Mouse (Mus musculus): ENCODE measurements at regions not wholly inside any gene's neighbourhood (a gene's known extent, or its start where the extent isn't known, plus 50 kb on each side); places are given as distances from the start of the nearest gene placed in this dataset.
"Not testable (repeated sequence)": the region's sequence is repeated elsewhere in the genome, so short reads cannot be mapped to it uniquely, and the experiment has no call there.

GRCm38 (mm10) chr10:7390239-7391091 lies 83.0 kb downstream of the Ulbp1 start:
- Histone ChIP-seq H3K4me1 (replicated peaks) (0 out of 2 replicates have a peak, but pooled peaks cover 4% of the 10 kb centered on the region), H3K9ac (no peak overlapping the region), H3K9me3 (replicated peaks) (no peaks in the 10 kb centered on the region; the same call in 1 of the 2 replicates), H3K27me3 (peaks cover 50% of the 10 kb centered on the region), H3K4me2 (peak overlapping the region; percentile 74), H3K4me3 (replicated peaks) (peak overlapping the region; percentile 52), H3K27ac (no peak overlapping the region), H3K36me3 (no peaks in the 10 kb centered on the region)
- DNase-seq (no peak), ATAC-seq (ENCODE audit: low read depth) (no peak)
- WGBS (ENCODE audit: insufficient replicate concordance): 8% methylated on average over 49 of the region's 49 CpGs

GRCm38 (mm10) chr10:7358791-7359190 lies 114.6 kb downstream of the Ulbp1 start:
- H3K9me3 ChIP-seq (replicated peaks); H3K4me2 ChIP-seq; H3K4me1 ChIP-seq (replicated peaks); H3K27ac ChIP-seq; H3K36me3 ChIP-seq; DNase-seq; H3K27me3 ChIP-seq; H3K9ac ChIP-seq; H3K4me3 ChIP-seq (replicated peaks); ATAC-seq (ENCODE audit: low read depth): not testable (repeated sequence)
- 33% methylated on average over 3 of the region's 3 CpGs for WGBS (ENCODE audit: insufficient replicate concordance)

- H3K36me3 ChIP-seq; ATAC-seq (ENCODE audit: low read depth); H3K27me3 ChIP-seq; H3K4me1 ChIP-seq (replicated peaks); H3K9ac ChIP-seq; H3K27ac ChIP-seq; H3K4me2 ChIP-seq; H3K9me3 ChIP-seq (replicated peaks); DNase-seq; H3K4me3 ChIP-seq (replicated peaks): not testable (repeated sequence)
- WGBS (ENCODE audit: insufficient replicate concordance): 73% methylated on average over 13 of the region's 13 CpGs
Measured at GRCm38 (mm10) chr10:7344290-7344689, 129.1 kb downstream of the Ulbp1 start.

- ATAC-seq (ENCODE audit: low read depth); DNase-seq: not testable (repeated sequence)
- 85% methylated on average over 8 of the region's 8 CpGs for WGBS (ENCODE audit: insufficient replicate concordance)
Measured at GRCm38 (mm10) chr10:7343736-7344135, 129.7 kb downstream of the Ulbp1 start.

GRCm38 (mm10) chr10:7333077-7333747 lies 121.2 kb upstream of the Cnksr3 start:
- no peak overlapping the region for H3K4me2 ChIP-seq
- ATAC-seq (ENCODE audit: low read depth): no peak
- 40% methylated on average over 11 of the region's 11 CpGs for WGBS (ENCODE audit: insufficient replicate concordance)

More at GRCm38 (mm10) chr10:7343736-7344135, 129.7 kb downstream of the Ulbp1 start:
- H3K36me3 ChIP-seq; H3K9me3 ChIP-seq (replicated peaks); H3K4me1 ChIP-seq (replicated peaks); H3K27ac ChIP-seq; H3K27me3 ChIP-seq; H3K4me3 ChIP-seq (replicated peaks); H3K4me2 ChIP-seq; H3K9ac ChIP-seq: not testable (repeated sequence)

GRCm38 (mm10) chr10:7328262-7328661 lies 116.2 kb upstream of the Cnksr3 start:
- Histone ChIP-seq H3K4me1 (replicated peaks) (no peaks in the 10 kb centered on the region), H3K27me3 (no peaks in the 10 kb centered on the region), H3K9ac (no peak overlapping the region), H3K4me2 (no peak overlapping the region), H3K36me3 (no peaks in the 10 kb centered on the region), H3K9me3 (replicated peaks) (no peaks in the 10 kb centered on the region), H3K27ac (no peak overlapping the region), H3K4me3 (replicated peaks) (no peak overlapping the region)
- 30% methylated on average over 3 of the region's 3 CpGs for WGBS (ENCODE audit: insufficient replicate concordance)
- ATAC-seq (ENCODE audit: low read depth): no peak
- no peak for DNase-seq

More at GRCm38 (mm10) chr10:7333077-7333747, 121.2 kb upstream of the Cnksr3 start:
- H3K36me3 ChIP-seq: no peaks in the 10 kb centered on the region
- no peaks in the 10 kb centered on the region for H3K4me1 ChIP-seq (replicated peaks)
- H3K9ac ChIP-seq: no peak overlapping the region
- H3K4me3 ChIP-seq (replicated peaks): no peak overlapping the region
- H3K27me3 ChIP-seq: no peaks in the 10 kb centered on the region
- peak; percentile 34 for DNase-seq
- no peak overlapping the region for H3K27ac ChIP-seq
- H3K9me3 ChIP-seq (replicated peaks): no peaks in the 10 kb centered on the region

- H3K4me3 ChIP-seq (replicated peaks); H3K9me3 ChIP-seq (replicated peaks); H3K27me3 ChIP-seq; DNase-seq; H3K36me3 ChIP-seq; H3K4me2 ChIP-seq; H3K9ac ChIP-seq; H3K4me1 ChIP-seq (replicated peaks); ATAC-seq (ENCODE audit: low read depth); H3K27ac ChIP-seq: not testable (repeated sequence)
- WGBS (ENCODE audit: insufficient replicate concordance): 77% methylated on average over 3 of the region's 3 CpGs
Measured at GRCm38 (mm10) chr10:7327046-7327445, 115.0 kb upstream of the Cnksr3 start.

- ATAC-seq (ENCODE audit: low read depth) (no peak), DNase-seq (no peak)
- Histone ChIP-seq H3K27ac (no peak overlapping the region), H3K4me1 (replicated peaks) (no peaks in the 10 kb centered on the region), H3K4me3 (replicated peaks) (no peak overlapping the region), H3K4me2 (no peak overlapping the region), H3K36me3 (no peaks in the 10 kb centered on the region), H3K27me3 (no peaks in the 10 kb centered on the region), H3K9ac (no peak overlapping the region), H3K9me3 (replicated peaks) (no peaks in the 10 kb centered on the region)
- 36% methylated on average over 4 of the region's 4 CpGs for WGBS (ENCODE audit: insufficient replicate concordance)
Measured at GRCm38 (mm10) chr10:7325074-7325473, 113.0 kb upstream of the Cnksr3 start.

- no peak overlapping the region for H3K27ac ChIP-seq
- DNase-seq (no peak), ATAC-seq (ENCODE audit: low read depth) (no peak)
- H3K4me3 ChIP-seq (replicated peaks): no peak overlapping the region
- 19% methylated on average over 3 of the region's 3 CpGs for WGBS (ENCODE audit: insufficient replicate concordance)
- H3K4me1 ChIP-seq (replicated peaks): no peaks in the 10 kb centered on the region
- no peak overlapping the region for H3K4me2 ChIP-seq
- no peaks in the 10 kb centered on the region for H3K9me3 ChIP-seq (replicated peaks)
- H3K36me3 ChIP-seq: no peaks in the 10 kb centered on the region
- no peak overlapping the region for H3K9ac ChIP-seq
- H3K27me3 ChIP-seq: no peaks in the 10 kb centered on the region
Measured at GRCm38 (mm10) chr10:7323258-7323657, 111.2 kb upstream of the Cnksr3 start.

GRCm38 (mm10) chr10:7309927-7310326 lies 97.9 kb upstream of the Cnksr3 start:
- Histone ChIP-seq H3K27me3 (no peaks in the 10 kb centered on the region), H3K4me1 (replicated peaks) (no peaks in the 10 kb centered on the region), H3K36me3 (no peaks in the 10 kb centered on the region), H3K9ac (no peak overlapping the region), H3K4me3 (replicated peaks) (no peak overlapping the region), H3K27ac (no peak overlapping the region), H3K9me3 (replicated peaks) (no peaks in the 10 kb centered on the region), H3K4me2 (no peak overlapping the region)
- ATAC-seq (ENCODE audit: low read depth) (no peak), DNase-seq (no peak)
- WGBS (ENCODE audit: insufficient replicate concordance): 69% methylated on average over 3 of the region's 3 CpGs

GRCm38 (mm10) chr10:7305881-7306280 lies 93.8 kb upstream of the Cnksr3 start:
- not testable (repeated sequence) for ATAC-seq (ENCODE audit: low read depth); H3K4me2 ChIP-seq; H3K9me3 ChIP-seq (replicated peaks); H3K9ac ChIP-seq; DNase-seq; H3K27me3 ChIP-seq; H3K27ac ChIP-seq; H3K4me1 ChIP-seq (replicated peaks); H3K36me3 ChIP-seq; H3K4me3 ChIP-seq (replicated peaks)
- 43% methylated on average over 3 of the region's 3 CpGs for WGBS (ENCODE audit: insufficient replicate concordance)
